Mouse (Mus musculus): ENCODE measurements around the gene Bglap3. TPM values are rescaled to one million over a fixed set of nuclear protein-coding genes. Genes with fewer than 3 reads are reported as not detected.
"Not testable (repeated sequence)": the region's sequence is repeated elsewhere in the genome, so short reads cannot be mapped to it uniquely, and the experiment has no call there.

Bglap3 gene
- polyA plus RNA-seq, 1 experiment from 2014 or later: not detected

- peak; percentile 47 for ATAC-seq
- not testable (repeated sequence) for H3K4me2 ChIP-seq (ENCODE audit: low read length); H3K27ac ChIP-seq (ENCODE audit: low read length); H3K4me3 ChIP-seq (ENCODE audit: low read depth, low read length); H3K4me1 ChIP-seq (ENCODE audit: control insufficient read depth, insufficient read depth, low read length); H3K36me3 ChIP-seq (ENCODE audit: control insufficient read depth, insufficient read depth, low read length); H3K9me3 ChIP-seq (replicated peaks; ENCODE audit: control insufficient read depth, low read length, poor library complexity, severe bottlenecking); H3K27me3 ChIP-seq (ENCODE audit: control insufficient read depth, insufficient read depth, low read depth, low read length); H3K9ac ChIP-seq (ENCODE audit: low read depth, low read length)
- 20% methylated on average over 1 of the region's 7 CpGs for WGBS
Measured at GRCm38 (mm10) chr3:88382383-88382782, 9.8 kb upstream of the Bglap3 start.

GRCm38 (mm10) chr3:88381389-88382315 is 9.1 kb upstream of the Bglap3 start:
- not testable (repeated sequence) for H3K27me3 ChIP-seq (ENCODE audit: control insufficient read depth, insufficient read depth, low read depth, low read length); H3K36me3 ChIP-seq (ENCODE audit: control insufficient read depth, insufficient read depth, low read length); H3K9me3 ChIP-seq (replicated peaks; ENCODE audit: control insufficient read depth, low read length, poor library complexity, severe bottlenecking); H3K4me1 ChIP-seq (ENCODE audit: control insufficient read depth, insufficient read depth, low read length); H3K27ac ChIP-seq (ENCODE audit: low read length)
- H3K9ac ChIP-seq (ENCODE audit: low read depth, low read length): peak overlapping the region; percentile 40; the same call in 1 of the 2 replicates
- H3K4me2 ChIP-seq (ENCODE audit: low read length): peak overlapping the region; percentile 48
- ATAC-seq: peak; percentile 85
- 4% methylated on average over 18 of the region's 22 CpGs for WGBS
- H3K4me3 ChIP-seq (ENCODE audit: low read depth, low read length): peak overlapping the region; percentile 18

GRCm38 (mm10) chr3:88378599-88378998 is 6.1 kb upstream of the Bglap3 start, which contains the start of gene Bglap2:
Bglap2 (minus strand) TSS chr3:88378699.
- not testable (repeated sequence) for H3K4me2 ChIP-seq (ENCODE audit: low read length); H3K9ac ChIP-seq (ENCODE audit: low read depth, low read length); H3K9me3 ChIP-seq (replicated peaks; ENCODE audit: control insufficient read depth, low read length, poor library complexity, severe bottlenecking); H3K4me3 ChIP-seq (ENCODE audit: low read depth, low read length); H3K36me3 ChIP-seq (ENCODE audit: control insufficient read depth, insufficient read depth, low read length); H3K27ac ChIP-seq (ENCODE audit: low read length); H3K4me1 ChIP-seq (ENCODE audit: control insufficient read depth, insufficient read depth, low read length); ATAC-seq; H3K27me3 ChIP-seq (ENCODE audit: control insufficient read depth, insufficient read depth, low read depth, low read length)
- WGBS: 71% methylated on average over 4 of the region's 5 CpGs

GRCm38 (mm10) chr3:88376644-88377043 is 4.1 kb upstream of the Bglap3 start:
- H3K4me3 ChIP-seq (ENCODE audit: low read depth, low read length); H3K27me3 ChIP-seq (ENCODE audit: control insufficient read depth, insufficient read depth, low read depth, low read length); H3K27ac ChIP-seq (ENCODE audit: low read length); H3K9me3 ChIP-seq (replicated peaks; ENCODE audit: control insufficient read depth, low read length, poor library complexity, severe bottlenecking); H3K36me3 ChIP-seq (ENCODE audit: control insufficient read depth, insufficient read depth, low read length); H3K9ac ChIP-seq (ENCODE audit: low read depth, low read length); H3K4me2 ChIP-seq (ENCODE audit: low read length); H3K4me1 ChIP-seq (ENCODE audit: control insufficient read depth, insufficient read depth, low read length): not testable (repeated sequence)
- ATAC-seq: 0 out of 2 replicates have a peak, but pooled peaks have one; percentile 39
- 38% methylated on average over 5 of the region's 7 CpGs for WGBS

GRCm38 (mm10) chr3:88375750-88376626 is 3.4 kb upstream of the Bglap3 start:
- peak overlapping the region; percentile 28; the same call in 1 of the 2 replicates for H3K4me2 ChIP-seq (ENCODE audit: low read length)
- not testable (repeated sequence) for H3K9me3 ChIP-seq (replicated peaks; ENCODE audit: control insufficient read depth, low read length, poor library complexity, severe bottlenecking); H3K4me3 ChIP-seq (ENCODE audit: low read depth, low read length); H3K4me1 ChIP-seq (ENCODE audit: control insufficient read depth, insufficient read depth, low read length); H3K36me3 ChIP-seq (ENCODE audit: control insufficient read depth, insufficient read depth, low read length); H3K27me3 ChIP-seq (ENCODE audit: control insufficient read depth, insufficient read depth, low read depth, low read length); H3K27ac ChIP-seq (ENCODE audit: low read length)
- peak overlapping the region; percentile 30; the same call in 1 of the 2 replicates for H3K9ac ChIP-seq (ENCODE audit: low read depth, low read length)
- ATAC-seq: peak; percentile 87
- 15% methylated on average over 18 of the region's 19 CpGs for WGBS

- not testable (repeated sequence) for H3K4me2 ChIP-seq (ENCODE audit: low read length); H3K9me3 ChIP-seq (replicated peaks; ENCODE audit: control insufficient read depth, low read length, poor library complexity, severe bottlenecking); H3K27me3 ChIP-seq (ENCODE audit: control insufficient read depth, insufficient read depth, low read depth, low read length); H3K27ac ChIP-seq (ENCODE audit: low read length); H3K4me1 ChIP-seq (ENCODE audit: control insufficient read depth, insufficient read depth, low read length); H3K9ac ChIP-seq (ENCODE audit: low read depth, low read length); ATAC-seq; H3K36me3 ChIP-seq (ENCODE audit: control insufficient read depth, insufficient read depth, low read length); H3K4me3 ChIP-seq (ENCODE audit: low read depth, low read length)
- 93% methylated on average over 7 of the region's 7 CpGs for WGBS
Measured at GRCm38 (mm10) chr3:88368511-88368910, 4.0 kb downstream of the Bglap3 start.

- not testable (repeated sequence) for H3K4me1 ChIP-seq (ENCODE audit: control insufficient read depth, insufficient read depth, low read length); H3K9me3 ChIP-seq (replicated peaks; ENCODE audit: control insufficient read depth, low read length, poor library complexity, severe bottlenecking); H3K36me3 ChIP-seq (ENCODE audit: control insufficient read depth, insufficient read depth, low read length); H3K9ac ChIP-seq (ENCODE audit: low read depth, low read length); H3K27me3 ChIP-seq (ENCODE audit: control insufficient read depth, insufficient read depth, low read depth, low read length); H3K4me3 ChIP-seq (ENCODE audit: low read depth, low read length); H3K27ac ChIP-seq (ENCODE audit: low read length); H3K4me2 ChIP-seq (ENCODE audit: low read length)
- 50% methylated on average over 3 of the region's 7 CpGs for WGBS
- ATAC-seq: 0 out of 2 replicates have a peak, but pooled peaks have one; percentile 33
Measured at GRCm38 (mm10) chr3:88367517-88367916, 5.0 kb downstream of the Bglap3 start.

GRCm38 (mm10) chr3:88366830-88367428 is 5.6 kb downstream of the Bglap3 start:
- H3K4me3 ChIP-seq (ENCODE audit: low read depth, low read length): peak overlapping the region; percentile 20
- not testable (repeated sequence) for H3K9me3 ChIP-seq (replicated peaks; ENCODE audit: control insufficient read depth, low read length, poor library complexity, severe bottlenecking); H3K27ac ChIP-seq (ENCODE audit: low read length); H3K4me1 ChIP-seq (ENCODE audit: control insufficient read depth, insufficient read depth, low read length); H3K36me3 ChIP-seq (ENCODE audit: control insufficient read depth, insufficient read depth, low read length); H3K9ac ChIP-seq (ENCODE audit: low read depth, low read length); H3K27me3 ChIP-seq (ENCODE audit: control insufficient read depth, insufficient read depth, low read depth, low read length)
- WGBS: 1% methylated on average over 15 of the region's 22 CpGs
- H3K4me2 ChIP-seq (ENCODE audit: low read length): peak overlapping the region; percentile 35; the same call in 1 of the 2 replicates
- ATAC-seq: peak; percentile 80
